Mouse (Mus musculus): ENCODE measurements at regions not wholly inside any gene's neighbourhood (a gene's known extent, or its start where the extent isn't known, plus 50 kb on each side); places are given as distances from the start of the nearest gene placed in this dataset.

- Histone ChIP-seq H3K27ac (ENCODE audit: insufficient read depth, low read depth) (no peak overlapping the region), H3K79me2 (replicated peaks; ENCODE audit: control insufficient read depth, extremely low read depth, insufficient read depth, poor library complexity, severe bottlenecking) (no peaks in the 10 kb centered on the region), H3K4me2 (ENCODE audit: insufficient read depth, low read depth, poor library complexity, severe bottlenecking) (no peak overlapping the region), H3K4me3 (replicated peaks in 1 of 3; ENCODE audit: low read depth in 2 of 3, low read length in 2 of 3, poor library complexity in 1 of 3) (no peak overlapping the region), H3K9ac (ENCODE audit: insufficient read depth, low read depth) (no peak overlapping the region), H3K27me3 (replicated peaks) (no peaks in the 10 kb centered on the region), H3K9me3 (replicated peaks; ENCODE audit: low read length) (no peaks in the 10 kb centered on the region), H3K36me3 (replicated peaks in 1 of 2; ENCODE audit: control insufficient read depth in 1 of 2, insufficient read depth in 1 of 2, low read length in 1 of 2) (no peaks in the 10 kb centered on the region), H3K4me1 (ENCODE audit: control insufficient read depth in 1 of 2, insufficient read depth in 2 of 2) (no peaks in the 10 kb centered on the region)
- dilution Hi-C loops (cut with MboI; ENCODE audit: extremely low pct_ligation_motif_present, extremely low pct_unique_long_range_greater_than_20kb, low sequenced_read_pairs) (no loop called here), in situ Hi-C loops (cut with MboI; ENCODE audit: low pct_ligation_motif_present, low pct_unique_long_range_greater_than_20kb, low sequenced_read_pairs) (no loop called here)
- no peak for DNase-seq (ENCODE audit: extremely low read depth)
- no peak for TF ChIP-seq NRF1 (IDR thresholded peaks at IDR 0.05; ENCODE audit: low read depth, low read length)
Measured at GRCm38 (mm10) chr4:12277949-12278348, 106.1 kb upstream of the Fam92a start.

GRCm38 (mm10) chr4:12273369-12273768, 101.6 kb upstream of the Fam92a start:
- Histone ChIP-seq H3K4me3 (replicated peaks in 1 of 3; ENCODE audit: low read depth in 2 of 3, low read length in 2 of 3, poor library complexity in 1 of 3) (no peak overlapping the region), H3K27me3 (replicated peaks) (no peaks in the 10 kb centered on the region), H3K27ac (ENCODE audit: insufficient read depth, low read depth) (no peak overlapping the region), H3K79me2 (replicated peaks; ENCODE audit: control insufficient read depth, extremely low read depth, insufficient read depth, poor library complexity, severe bottlenecking) (no peaks in the 10 kb centered on the region), H3K9ac (ENCODE audit: insufficient read depth, low read depth) (no peak overlapping the region), H3K4me1 (ENCODE audit: control insufficient read depth in 1 of 2, insufficient read depth in 2 of 2) (no peaks in the 10 kb centered on the region), H3K36me3 (replicated peaks in 1 of 2; ENCODE audit: control insufficient read depth in 1 of 2, insufficient read depth in 1 of 2, low read length in 1 of 2) (no peaks in the 10 kb centered on the region), H3K9me3 (replicated peaks; ENCODE audit: low read length) (no peaks in the 10 kb centered on the region), H3K4me2 (ENCODE audit: insufficient read depth, low read depth, poor library complexity, severe bottlenecking) (no peak overlapping the region)
- DNase-seq (ENCODE audit: extremely low read depth), result no peak
- in situ Hi-C loops (cut with MboI; ENCODE audit: low pct_ligation_motif_present, low pct_unique_long_range_greater_than_20kb, low sequenced_read_pairs), result no loop called here
- TF ChIP-seq ZC3H11A (IDR thresholded peaks at IDR 0.05; ENCODE audit: low read depth, low read length) (no peak), USF2 (conservative IDR thresholded peaks at IDR 0.05; ENCODE audit: low read depth, low read length) (no peak), POLR2A (IDR thresholded peaks at IDR 0.05; ENCODE audit: low read depth, low read length) (no peak), POLR2AphosphoS2 (IDR thresholded peaks at IDR 0.05; ENCODE audit: low read depth, low read length) (no peak), MYC (IDR thresholded peaks at IDR 0.05; ENCODE audit: low read depth, low read length) (no peak), UBTF (IDR thresholded peaks at IDR 0.05; ENCODE audit: low read depth, low read length) (no peak), CHD1 (IDR thresholded peaks at IDR 0.05; ENCODE audit: low read depth, low read length) (no peak), HCFC1 (IDR thresholded peaks at IDR 0.05; ENCODE audit: low read depth, low read length) (no peak), NELFE (IDR thresholded peaks at IDR 0.05; ENCODE audit: low read depth, low read length) (no peak), E2F4 (IDR thresholded peaks at IDR 0.05; ENCODE audit: insufficient replicate concordance, low read depth, low read length) (no peak), RCOR1 (conservative IDR thresholded peaks at IDR 0.05; ENCODE audit: low read depth, low read length) (no peak), KAT2A (IDR thresholded peaks at IDR 0.05; ENCODE audit: insufficient replicate concordance, low read length) (no peak), TCF12 (IDR thresholded peaks at IDR 0.05; ENCODE audit: low read depth, low read length) (no peak)
- dilution Hi-C loops (cut with MboI; ENCODE audit: extremely low pct_ligation_motif_present, extremely low pct_unique_long_range_greater_than_20kb, low sequenced_read_pairs), result no loop called here

GRCm38 (mm10) chr4:12272914-12273313, 101.1 kb upstream of the Fam92a start:
- Histone ChIP-seq H3K36me3 (replicated peaks in 1 of 2; ENCODE audit: control insufficient read depth in 1 of 2, insufficient read depth in 1 of 2, low read length in 1 of 2) (no peaks in the 10 kb centered on the region), H3K9me3 (replicated peaks; ENCODE audit: low read length) (no peaks in the 10 kb centered on the region), H3K27ac (ENCODE audit: insufficient read depth, low read depth) (no peak overlapping the region), H3K4me1 (ENCODE audit: control insufficient read depth in 1 of 2, insufficient read depth in 2 of 2) (no peaks in the 10 kb centered on the region), H3K4me3 (replicated peaks in 1 of 3; ENCODE audit: low read depth in 2 of 3, low read length in 2 of 3, poor library complexity in 1 of 3) (no peak overlapping the region), H3K79me2 (replicated peaks; ENCODE audit: control insufficient read depth, extremely low read depth, insufficient read depth, poor library complexity, severe bottlenecking) (no peaks in the 10 kb centered on the region), H3K9ac (ENCODE audit: insufficient read depth, low read depth) (no peak overlapping the region), H3K4me2 (ENCODE audit: insufficient read depth, low read depth, poor library complexity, severe bottlenecking) (no peak overlapping the region), H3K27me3 (replicated peaks) (no peaks in the 10 kb centered on the region)
- no peak for TF ChIP-seq HCFC1 (IDR thresholded peaks at IDR 0.05; ENCODE audit: low read depth, low read length)
- no peak for TF ChIP-seq UBTF (IDR thresholded peaks at IDR 0.05; ENCODE audit: low read depth, low read length)
- TF ChIP-seq JUN (IDR thresholded peaks at IDR 0.05; ENCODE audit: insufficient read depth, low read depth, low read length), result no peak
- no peak for TF ChIP-seq ZMIZ1 (IDR thresholded peaks at IDR 0.05; ENCODE audit: low read depth, low read length)
- TF ChIP-seq BHLHE40 (IDR thresholded peaks at IDR 0.05; ENCODE audit: low read depth, low read length), result no peak
- in situ Hi-C loops (cut with MboI; ENCODE audit: low pct_ligation_motif_present, low pct_unique_long_range_greater_than_20kb, low sequenced_read_pairs), result no loop called here
- no peak for DNase-seq (ENCODE audit: extremely low read depth)
- dilution Hi-C loops (cut with MboI; ENCODE audit: extremely low pct_ligation_motif_present, extremely low pct_unique_long_range_greater_than_20kb, low sequenced_read_pairs), result no loop called here
